Mouse (Mus musculus): ENCODE data around the gene Rbfox3.

- no peak for TF ChIP-seq CTCF (IDR thresholded peaks at IDR 0.05; ENCODE audit: low read depth)
- TF ChIP-seq EP300 (IDR thresholded peaks at IDR 0.05; ENCODE audit: low read depth), result no peak
Measured at GRCm38 (mm10) chr11:118518743-118519142, 392.7 kb downstream of the Rbfox3 start.

Data from liver, embryonic 14.5 days (tissue).